Mouse (Mus musculus): Measurements from ENCODE around the gene Osbpl5.

- TF ChIP-seq CTCF (IDR thresholded peaks at IDR 0.05; ENCODE audit: low read depth) (no peak), EP300 (IDR thresholded peaks at IDR 0.05; ENCODE audit: low read depth) (no peak)
Observed at GRCm38 (mm10) chr7:143738194-143738593, 18.6 kb downstream of the Osbpl5 start.

All from liver, embryonic 14.5 days (tissue).